Mouse (Mus musculus) adrenal gland, adult 8-10 months (tissue): ENCODE measurements around the gene Slc51b. TPM values are rescaled to one million over a fixed set of nuclear protein-coding genes. Genes with fewer than 3 reads are reported as not detected.

Experiments used
- DNase-seq: peaks from one replicate; pipeline ENCODE4 v3.0.0; 2022
- total RNA-seq, 4 experiments: library from RNA; stranded (reverse); gene quantifications; 2 replicates each; pipeline ENCODE4 v1.2.4; 2022

Gene Slc51b
- total RNA-seq = not detected

GRCm38 (mm10) chr9:65422760-65423501, at the start of gene Slc51b:
TSS of gene Slc51b (minus strand) at chr9:65422955.
- DNase-seq = peak; percentile 48

GRCm38 (mm10) chr9:65467686-65468085, 44.9 kb upstream of the Slc51b start:
- no peak for DNase-seq

GRCm38 (mm10) chr9:65465241-65465640, 42.5 kb upstream of the Slc51b start:
- DNase-seq = no peak

DNA sequence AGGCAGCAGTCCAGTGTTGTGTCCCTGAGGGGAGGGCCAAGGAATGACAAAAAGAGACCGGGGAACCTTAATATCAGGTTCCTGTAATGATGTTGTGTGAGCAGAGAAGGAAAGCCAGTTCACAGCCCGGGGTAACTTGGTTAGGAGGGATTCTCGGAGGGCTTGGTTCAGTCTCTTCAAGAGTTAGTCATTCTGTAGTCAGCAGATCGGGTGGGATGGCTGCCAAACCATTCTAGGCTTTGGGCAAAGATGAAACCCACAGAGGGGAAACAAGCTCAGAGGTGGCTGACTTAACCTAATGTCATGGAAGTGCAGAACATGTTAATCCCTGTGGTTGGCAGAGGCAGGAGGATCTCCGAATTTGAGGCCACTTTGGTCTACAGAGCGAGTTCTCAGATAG, 41.4 kb upstream of the Slc51b start:
- DNase-seq = peak; percentile 44

GRCm38 (mm10) chr9:65462544-65462943, 39.8 kb upstream of the Slc51b start:
- no peak for DNase-seq

- DNase-seq = peak; percentile 94
These were observed 38.1 kb upstream of the Slc51b start, which contains the start of gene Spg21 for GRCm38 (mm10) chr9:65460732-65461442. TSS of gene Spg21 (plus strand) at chr9:65460947.

GRCm38 (mm10) chr9:65460198-65460597, 37.4 kb upstream of the Slc51b start:
- no peak for DNase-seq

GRCm38 (mm10) chr9:65458975-65459374, 36.2 kb upstream of the Slc51b start:
- DNase-seq = no peak

- no peak for DNase-seq
These were observed 25.2 kb upstream of the Slc51b start for GRCm38 (mm10) chr9:65447951-65448350.

DNA sequence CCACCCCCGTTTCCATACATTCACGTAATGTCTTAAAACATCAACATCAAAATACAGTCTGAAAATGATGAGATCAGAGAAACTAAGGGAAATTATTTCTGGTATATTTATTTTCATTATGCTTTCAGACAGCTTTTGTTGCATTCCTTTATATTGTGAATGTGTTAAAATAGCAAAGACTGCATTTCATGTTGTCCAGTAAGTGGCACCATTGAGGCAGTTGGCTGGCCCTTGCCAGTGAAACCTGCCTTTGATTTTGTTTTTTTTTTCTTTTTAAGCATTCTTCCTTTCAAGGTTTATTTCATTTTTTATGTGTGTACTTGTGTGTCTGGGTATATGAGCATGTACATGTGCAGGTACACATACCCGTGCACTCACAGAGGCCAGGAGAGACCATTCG, 21.9 kb upstream of the Slc51b start:
- no peak for DNase-seq

GRCm38 (mm10) chr9:65435671-65436301, 13.0 kb upstream of the Slc51b start, which contains the start of gene Mtfmt:
TSS of gene Mtfmt (plus strand) at chr9:65435782.
- peak; percentile 84 for DNase-seq

GRCm38 (mm10) chr9:65435211-65435610, 12.5 kb upstream of the Slc51b start:
- no peak for DNase-seq

DNA sequence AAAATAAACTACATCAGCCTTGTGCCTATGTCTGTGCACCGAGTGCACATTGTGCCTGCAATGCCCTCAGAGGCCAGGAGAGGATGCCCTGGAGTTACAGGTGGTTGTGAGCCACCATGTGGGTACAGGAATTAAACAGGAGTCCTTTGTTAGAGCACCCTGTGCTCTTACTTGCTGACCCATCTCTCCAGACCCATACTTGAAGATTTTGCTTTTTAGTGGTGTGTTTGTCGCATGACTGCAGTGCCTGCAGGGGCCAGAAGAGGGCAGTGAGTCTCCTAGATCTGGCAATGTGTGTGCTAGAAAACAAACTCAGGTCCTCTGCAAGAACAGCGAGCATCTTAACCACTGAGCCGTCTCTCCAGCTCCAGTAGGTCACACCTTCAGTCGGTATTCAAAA, 11.4 kb upstream of the Slc51b start:
- DNase-seq = peak; percentile 19

DNA sequence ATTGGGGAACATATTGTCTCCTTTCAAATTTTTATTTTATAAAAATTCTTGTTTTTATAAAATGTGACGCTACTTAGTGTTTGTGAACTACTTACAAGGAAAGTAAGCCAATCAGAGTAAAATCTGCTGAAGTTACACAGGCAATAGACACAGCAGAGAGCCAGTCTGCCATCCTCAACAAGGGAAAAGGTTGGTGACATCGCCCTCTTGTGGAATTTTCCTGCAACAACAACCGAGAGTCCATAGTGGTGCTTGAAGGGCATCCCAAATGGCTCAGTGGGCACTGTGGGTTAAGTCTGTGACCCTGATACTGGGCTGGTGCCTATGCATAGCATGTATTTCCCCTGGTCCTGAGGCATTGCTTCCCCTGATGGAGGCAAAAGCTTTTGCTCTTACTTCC, 9.5 kb upstream of the Slc51b start:
- peak; percentile 76 for DNase-seq

GRCm38 (mm10) chr9:65430921-65431320, 8.2 kb upstream of the Slc51b start:
- no peak for DNase-seq

- DNase-seq = no peak
These were observed 7.6 kb upstream of the Slc51b start for GRCm38 (mm10) chr9:65430401-65430800.

- DNase-seq = no peak
These were observed 5.2 kb upstream of the Slc51b start for GRCm38 (mm10) chr9:65428003-65428402.

- DNase-seq = no peak
These were observed 4.8 kb upstream of the Slc51b start for GRCm38 (mm10) chr9:65427511-65427910.

- no peak for DNase-seq
These were observed 1.6 kb upstream of the Slc51b start for GRCm38 (mm10) chr9:65424393-65424792.

GRCm38 (mm10) chr9:65419633-65420032, 3.1 kb downstream of the Slc51b start:
- DNase-seq = no peak

GRCm38 (mm10) chr9:65417738-65418137, 5.0 kb downstream of the Slc51b start:
- DNase-seq = no peak

- no peak for DNase-seq
These were observed 11.4 kb downstream of the Slc51b start for GRCm38 (mm10) chr9:65411326-65411725.

DNA sequence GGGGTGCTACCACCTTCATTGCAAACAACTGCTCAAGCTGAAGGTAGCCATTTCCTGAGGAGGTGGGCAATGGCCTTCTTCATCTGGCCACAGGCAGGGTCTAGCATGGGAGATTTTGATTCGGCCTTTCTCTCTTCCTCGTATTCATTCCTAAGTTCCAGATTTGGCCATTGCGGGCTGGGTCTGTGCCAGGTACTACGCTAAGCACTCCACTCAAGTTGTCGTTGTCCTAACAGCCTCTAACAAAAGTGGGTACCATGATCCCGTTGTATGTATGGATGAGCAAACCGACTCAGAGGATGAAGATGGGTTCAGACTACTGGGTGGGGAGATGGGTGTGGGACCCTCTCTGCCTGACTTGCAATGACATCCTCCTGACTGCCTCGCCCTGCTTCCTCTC, 12.4 kb downstream of the Slc51b start:
- DNase-seq = no peak
